Mouse (Mus musculus): ENCODE results near the gene Lyrm4.

DNA sequence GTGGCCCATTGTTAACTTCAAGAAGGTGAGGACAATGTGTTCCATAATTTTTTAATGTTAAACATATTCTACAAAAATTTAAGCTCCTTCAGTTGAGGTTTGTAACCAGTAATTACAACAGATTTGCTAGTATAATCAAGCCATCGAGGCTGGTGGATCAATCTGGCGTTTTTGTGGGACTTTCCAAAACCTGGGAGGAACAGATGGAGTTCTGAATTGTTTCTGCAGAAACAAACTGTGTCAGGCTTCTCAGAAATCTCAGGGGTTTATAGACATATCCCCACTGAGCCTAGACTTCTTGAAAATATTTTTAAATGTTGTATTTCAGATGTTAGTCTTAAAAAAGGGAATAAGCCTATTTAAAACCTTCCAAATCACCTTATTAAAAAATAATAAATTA, 179.3 kb downstream of the Lyrm4 start:
- TF ChIP-seq POLR2A (IDR thresholded peaks at IDR 0.05; ENCODE audit: borderline replicate concordance, control insufficient read depth, low read depth, low read length) = no peak
- TF ChIP-seq CTCF (IDR thresholded peaks at IDR 0.05; ENCODE audit: control insufficient read depth, insufficient read depth, low read length) = no peak

All from bone marrow, adult 2 months (tissue).